Mouse (Mus musculus) midbrain, postnatal 0 days (tissue): ENCODE measurements at regions not wholly inside any gene's neighbourhood (a gene's known extent, or its start where the extent isn't known, plus 50 kb on each side); places are given as distances from the start of the nearest gene placed in this dataset.
A peak's percentile ranks its signal among the peaks of the same experiment; 100 is the strongest.

ENCODE experiments used
- ATAC-seq: fragments of 200-750 bp; cut with Nextera tagmentation; 2 replicates; pipeline ENCODE4 v1.8.0; 2017; ENCODE audit warnings: moderate number of reproducible peaks, mild to moderate bottlenecking, moderate TSS enrichment, moderate library complexity; ENCODE audit not compliant: low FRiP score
- DNase-seq: peaks from one replicate; pipeline ENCODE4 v3.0.0-alpha.2; 2015; ENCODE audit warnings: low spot score
- H3K27ac ChIP-seq: fragments of 300-500 bp; sonication (generic); 2 replicates; pipeline ENCODE4 v1.5.1; 2014; ENCODE audit warnings: low read depth, mild to moderate bottlenecking, low read length, mixed read lengths
- H3K27me3 ChIP-seq: fragments of 300-500 bp; sonication (generic); 2 replicates; pipeline ENCODE4 v1.6.1; 2014; ENCODE audit warnings: low read length, control low read depth, mixed read lengths; ENCODE audit not compliant: insufficient read depth
- H3K36me3 ChIP-seq: fragments of 300-500 bp; sonication (generic); 2 replicates; pipeline ENCODE4 v1.6.1; 2014; ENCODE audit warnings: low read length, control low read depth, mixed read lengths; ENCODE audit not compliant: insufficient read depth
- H3K4me1 ChIP-seq: fragments of 300-500 bp; sonication (generic); 2 replicates; pipeline ENCODE4 v1.6.1; 2014; ENCODE audit warnings: mild to moderate bottlenecking, control low read depth, antibody characterized with exemption, low read length, mixed read lengths; ENCODE audit not compliant: insufficient read depth
- H3K4me2 ChIP-seq: fragments of 300-500 bp; sonication (generic); 2 replicates; pipeline ENCODE4 v1.6.1; 2014; ENCODE audit warnings: low read depth, mild to moderate bottlenecking, low read length, mixed read lengths; ENCODE audit not compliant: poor library complexity, severe bottlenecking
- H3K4me3 ChIP-seq: fragments of 300-500 bp; sonication (generic); 2 replicates; pipeline ENCODE4 v1.5.1; 2014; ENCODE audit warnings: low read depth, mild to moderate bottlenecking, low read length, moderate library complexity
- H3K9ac ChIP-seq: fragments of 300-500 bp; sonication (generic); replicated peaks from 2 replicates; pipeline ENCODE4 v1.6.1; 2014; ENCODE audit warnings: mild to moderate bottlenecking, low read length, moderate library complexity, mixed read lengths; ENCODE audit not compliant: poor library complexity, severe bottlenecking
- H3K9me3 ChIP-seq: fragments of 300-500 bp; sonication (generic); 2 replicates; pipeline ENCODE4 v1.6.1; 2016; ENCODE audit warnings: low read length, control low read depth
- CTCF ChIP-seq: IDR thresholded peaks from 2 replicates; pipeline ENCODE4 v1.5.1; 2016; ENCODE audit warnings: antibody characterized with exemption, mild to moderate bottlenecking
- WGBS: fragments of 180-500 bp; shearing (Covaris S2); extraction: QIAGEN DNeasy Blood & Tissue Kit; methylation state at CpG from one replicate; pipeline ENCODE4 v1.1.7; 2014; 5-methylcytosine and 5-hydroxymethylcytosine counted together

GRCm38 (mm10) chr4:33736061-33736701, 188.2 kb upstream of the Cnr1 start:
- ATAC-seq (no peak), DNase-seq (peak; percentile 50)
- Histone ChIP-seq H3K27ac (no peak overlapping the region), H3K4me1 (no peaks in the 10 kb centered on the region), H3K9me3 (no peaks in the 10 kb centered on the region), H3K4me2 (no peak overlapping the region), H3K4me3 (no peak overlapping the region), H3K9ac (no peak overlapping the region), H3K36me3 (no peaks in the 10 kb centered on the region), H3K27me3 (no peaks in the 10 kb centered on the region)
- WGBS = 65% methylated on average over 9 of the region's 9 CpGs
- TF ChIP-seq CTCF = no peak

GRCm38 (mm10) chr4:33737337-33737736, 187.1 kb upstream of the Cnr1 start:
- TF ChIP-seq CTCF = no peak
- H3K4me1 ChIP-seq = no peaks in the 10 kb centered on the region
- no peak overlapping the region for H3K27ac ChIP-seq
- no peaks in the 10 kb centered on the region for H3K27me3 ChIP-seq
- WGBS = 67% methylated on average over 1 of the region's 1 CpGs
- DNase-seq (no peak), ATAC-seq (no peak)
- no peak overlapping the region for H3K9ac ChIP-seq
- no peaks in the 10 kb centered on the region for H3K9me3 ChIP-seq
- no peak overlapping the region for H3K4me3 ChIP-seq
- H3K36me3 ChIP-seq = no peaks in the 10 kb centered on the region
- H3K4me2 ChIP-seq = no peak overlapping the region

- H3K27ac ChIP-seq = no peak overlapping the region
- H3K4me1 ChIP-seq = no peaks in the 10 kb centered on the region
- H3K9ac ChIP-seq = no peak overlapping the region
- no peaks in the 10 kb centered on the region for H3K9me3 ChIP-seq
- no peak overlapping the region for H3K4me2 ChIP-seq
- ATAC-seq (no peak), DNase-seq (no peak)
- H3K36me3 ChIP-seq = no peaks in the 10 kb centered on the region
- no peak overlapping the region for H3K4me3 ChIP-seq
- 65% methylated on average over 8 of the region's 8 CpGs for WGBS
- TF ChIP-seq CTCF = no peak
- no peaks in the 10 kb centered on the region for H3K27me3 ChIP-seq
Measured at GRCm38 (mm10) chr4:33737859-33738417, 186.5 kb upstream of the Cnr1 start.

- Histone ChIP-seq H3K4me2 (no peak overlapping the region), H3K27ac (no peak overlapping the region), H3K36me3 (no peaks in the 10 kb centered on the region), H3K9ac (no peak overlapping the region), H3K4me1 (no peaks in the 10 kb centered on the region), H3K27me3 (no peaks in the 10 kb centered on the region), H3K4me3 (no peak overlapping the region), H3K9me3 (no peaks in the 10 kb centered on the region)
- no peak for TF ChIP-seq CTCF
- DNase-seq (no peak), ATAC-seq (no peak)
- 92% methylated on average over 8 of the region's 8 CpGs for WGBS
Measured at GRCm38 (mm10) chr4:33739211-33739904, 185.0 kb upstream of the Cnr1 start.

GRCm38 (mm10) chr4:33740982-33741381, 183.4 kb upstream of the Cnr1 start:
- TF ChIP-seq CTCF = no peak
- Histone ChIP-seq H3K4me1 (no peaks in the 10 kb centered on the region), H3K36me3 (no peaks in the 10 kb centered on the region), H3K9me3 (no peaks in the 10 kb centered on the region), H3K4me2 (no peak overlapping the region), H3K27me3 (no peaks in the 10 kb centered on the region), H3K9ac (no peak overlapping the region), H3K4me3 (no peak overlapping the region), H3K27ac (no peak overlapping the region)
- ATAC-seq = no peak
- DNase-seq = no peak
- WGBS = 73% methylated on average over 12 of the region's 12 CpGs

- Histone ChIP-seq H3K4me1 (no peaks in the 10 kb centered on the region), H3K4me3 (no peak overlapping the region), H3K9me3 (no peaks in the 10 kb centered on the region), H3K36me3 (no peaks in the 10 kb centered on the region), H3K27ac (no peak overlapping the region), H3K9ac (no peak overlapping the region), H3K27me3 (no peaks in the 10 kb centered on the region), H3K4me2 (no peak overlapping the region)
- 83% methylated on average over 3 of the region's 3 CpGs for WGBS
- DNase-seq (no peak), ATAC-seq (no peak)
- no peak for TF ChIP-seq CTCF
Measured at GRCm38 (mm10) chr4:33745180-33745579, 179.2 kb upstream of the Cnr1 start.
